Mouse (Mus musculus): ENCODE measurements around the gene Zc3h18. TPM values are rescaled to one million over a fixed set of nuclear protein-coding genes. Genes with fewer than 3 reads are reported as not detected.

The Zc3h18 gene
- 30.2 and 35.0 TPM in 2 replicates for polyA plus RNA-seq (2015; fragmentation: Nextera tagmentation; extraction: Ambion mirVana)

DNA sequence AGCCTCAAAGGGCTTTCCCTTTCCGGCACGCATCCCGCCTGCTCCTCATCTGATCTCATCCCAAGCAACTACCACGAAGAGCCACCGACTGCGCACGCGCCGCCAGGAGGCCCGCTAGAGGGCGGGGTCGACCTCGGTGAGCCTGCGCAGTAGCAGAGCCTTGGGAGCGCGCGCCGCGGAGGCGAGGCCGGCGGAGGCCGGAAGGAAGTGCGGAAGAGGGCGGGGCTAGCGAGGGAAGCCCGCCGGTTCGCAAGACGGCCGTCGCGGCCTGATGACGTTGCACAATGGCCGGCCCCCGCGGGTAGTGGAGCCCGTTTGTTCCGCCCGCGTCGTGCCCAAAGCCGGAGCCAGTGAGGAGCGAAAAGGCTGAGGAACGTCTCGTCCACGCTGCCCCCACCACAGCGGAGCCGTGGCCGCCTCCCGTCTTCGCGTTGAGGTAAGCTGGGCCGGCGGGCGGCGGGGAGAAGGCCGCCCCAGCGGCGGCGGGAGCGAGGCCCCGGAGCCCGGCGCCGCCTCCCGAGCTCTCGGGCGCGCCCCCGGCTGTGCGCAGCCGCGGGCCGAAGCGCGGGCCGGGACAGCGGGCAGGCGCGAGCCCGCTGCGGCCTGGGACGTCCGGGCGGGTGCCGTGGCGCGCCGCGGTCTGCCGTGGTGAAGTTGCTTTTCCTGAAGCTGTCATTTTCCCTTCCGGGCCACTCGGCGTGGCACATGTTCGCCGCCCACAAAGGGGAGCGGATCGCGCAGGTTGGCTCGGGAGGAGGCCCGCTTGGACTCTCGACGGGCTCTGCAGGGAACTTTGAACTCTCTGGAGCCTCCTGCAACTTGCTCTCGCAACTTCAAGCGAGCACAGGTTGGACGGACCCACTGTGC lies at the start of gene Zc3h18:
Zc3h18 (plus strand) TSS at position 245 of the 867 bp plus-strand sequence.
- peaks cover 58% of the 10 kb centered on the region for H3K4me1 ChIP-seq (replicated peaks)
- no peaks in the 10 kb centered on the region for H3K27me3 ChIP-seq
- H3K9ac ChIP-seq: peak within 1 kb of the TSS; percentile 91
- peak within 1 kb of the TSS; percentile 93 for H3K4me2 ChIP-seq
- H3K36me3 ChIP-seq: peaks cover 35% of the 10 kb centered on the region
- H3K9me3 ChIP-seq (replicated peaks): no peaks in the 10 kb centered on the region
- ATAC-seq (ENCODE audit: low read depth) (peak; percentile 94), DNase-seq (peak; percentile 99)
- peak within 1 kb of the TSS; percentile 84 for H3K27ac ChIP-seq
- WGBS (ENCODE audit: insufficient replicate concordance): under 1% methylated on average over 106 of the region's 107 CpGs
- H3K4me3 ChIP-seq (replicated peaks): peak within 1 kb of the TSS; percentile 81

DNA sequence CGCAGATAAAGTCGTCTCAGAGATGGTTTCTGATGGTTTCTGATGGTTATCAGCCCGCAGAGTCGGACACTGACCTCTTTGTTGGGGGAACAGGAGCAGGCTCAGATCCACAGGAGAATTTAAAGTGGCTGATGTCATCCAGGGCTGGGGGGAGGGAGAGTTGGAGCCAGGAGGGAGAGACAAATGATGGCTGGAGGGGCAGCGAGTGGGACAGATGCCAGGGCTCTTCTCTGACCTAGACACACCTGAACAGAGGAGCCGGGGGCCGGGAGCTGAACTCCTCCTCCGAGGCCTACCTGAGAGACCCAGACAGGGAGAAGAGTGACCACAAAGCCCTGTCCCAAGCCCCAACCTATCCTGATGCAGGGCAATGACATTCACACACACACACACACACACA lies 47.3 kb upstream of the Zc3h18 start:
- Histone ChIP-seq H3K27ac (peak overlapping the region; percentile 97), H3K4me1 (replicated peaks) (peaks cover 95% of the 10 kb centered on the region), H3K27me3 (no peaks in the 10 kb centered on the region), H3K36me3 (peaks cover 99% of the 10 kb centered on the region), H3K4me3 (replicated peaks) (peak overlapping the region; percentile 12; the same call in 1 of the 2 replicates), H3K4me2 (peak overlapping the region; percentile 52), H3K9me3 (replicated peaks) (no peaks in the 10 kb centered on the region), H3K9ac (peak overlapping the region; percentile 75)
- 62% methylated on average over 8 of the region's 8 CpGs for WGBS (ENCODE audit: insufficient replicate concordance)
- DNase-seq (no peak), ATAC-seq (ENCODE audit: low read depth) (no peak)

DNA sequence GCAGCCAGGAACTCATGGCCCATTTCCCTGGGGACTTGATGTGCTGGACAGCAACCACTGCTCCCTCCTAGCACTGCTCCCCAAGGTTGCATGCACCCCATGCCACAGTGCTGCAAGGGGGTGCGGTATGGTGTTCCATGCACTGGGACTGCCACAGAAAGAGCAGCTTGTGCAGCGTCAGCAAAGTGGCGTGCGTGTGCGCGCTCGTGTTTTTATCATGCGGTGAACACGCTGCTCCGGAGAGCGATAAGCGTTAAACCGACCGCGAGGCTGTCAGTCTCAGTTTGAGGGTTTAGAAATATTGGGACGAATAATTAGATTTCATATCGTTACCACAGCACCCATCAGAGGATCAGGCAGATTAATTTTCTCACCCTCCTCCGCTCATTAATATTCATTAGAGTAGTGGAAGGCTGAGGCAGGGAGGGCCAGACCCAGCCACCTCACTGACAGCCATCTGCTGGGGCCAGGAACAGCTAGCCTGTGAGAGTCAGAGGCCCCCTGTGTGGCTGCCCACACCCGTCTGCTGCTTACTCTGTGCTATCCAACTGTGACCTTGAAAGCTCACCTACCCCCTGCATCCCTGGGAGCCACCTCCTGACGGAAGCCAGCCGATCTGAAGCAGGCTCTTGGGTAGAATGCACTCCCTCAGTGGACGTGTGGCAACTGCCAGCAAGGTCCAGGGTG lies 46.7 kb upstream of the Zc3h18 start:
- peak overlapping the region; percentile 20 for H3K4me3 ChIP-seq (replicated peaks)
- DNase-seq: peak; percentile 57
- H3K9ac ChIP-seq: peak overlapping the region; percentile 75
- H3K27ac ChIP-seq: peak overlapping the region; percentile 97
- H3K9me3 ChIP-seq (replicated peaks): peaks cover 5% of the 10 kb centered on the region
- peaks cover 89% of the 10 kb centered on the region for H3K4me1 ChIP-seq (replicated peaks)
- peak overlapping the region; percentile 52 for H3K4me2 ChIP-seq
- 40% methylated on average over 22 of the region's 22 CpGs for WGBS (ENCODE audit: insufficient replicate concordance)
- H3K36me3 ChIP-seq: peaks cover 99% of the 10 kb centered on the region
- peak; percentile 52 for ATAC-seq (ENCODE audit: low read depth)
- H3K27me3 ChIP-seq: no peaks in the 10 kb centered on the region

DNA sequence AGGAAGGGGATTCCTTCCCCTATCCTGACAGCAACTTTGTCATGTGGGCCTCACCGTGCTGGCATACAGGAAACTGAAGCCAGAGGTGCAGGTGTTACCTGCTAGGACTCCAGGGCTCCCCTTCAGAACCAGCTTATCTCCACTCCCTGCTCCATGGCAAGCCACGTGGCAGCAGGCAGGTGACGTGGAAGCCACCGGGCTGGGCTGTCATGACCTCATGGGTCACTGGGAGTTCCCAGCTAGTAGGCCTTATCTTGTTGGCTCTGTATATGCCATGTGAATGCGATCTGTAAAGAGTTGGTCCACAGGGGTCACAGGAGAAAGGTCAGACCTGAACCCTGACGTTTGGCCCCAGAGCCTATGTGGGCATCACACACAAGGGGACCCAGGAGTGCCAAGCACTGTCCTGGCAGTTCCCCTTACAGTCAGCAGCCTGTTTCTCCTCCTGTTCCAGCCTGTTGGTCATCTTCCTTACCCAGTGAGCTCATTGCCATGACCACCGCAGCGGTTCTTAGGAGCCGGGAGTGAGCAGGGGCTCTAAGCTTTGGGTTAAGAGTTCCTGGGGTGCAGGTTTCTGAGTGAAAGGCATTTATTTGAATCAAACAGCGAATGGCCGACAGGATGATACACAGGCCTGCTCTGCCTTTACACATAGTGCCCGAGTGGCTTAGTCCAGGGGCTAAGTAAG lies 45.8 kb upstream of the Zc3h18 start:
- Histone ChIP-seq H3K4me1 (replicated peaks) (peaks cover 84% of the 10 kb centered on the region), H3K4me2 (peak overlapping the region; percentile 52), H3K27me3 (no peaks in the 10 kb centered on the region), H3K27ac (peak overlapping the region; percentile 97), H3K9ac (peak overlapping the region; percentile 75), H3K36me3 (peaks cover 99% of the 10 kb centered on the region), H3K9me3 (replicated peaks) (peaks cover 14% of the 10 kb centered on the region), H3K4me3 (replicated peaks) (peak overlapping the region; percentile 20; the same call in 1 of the 2 replicates)
- DNase-seq: peak; percentile 73
- 56% methylated on average over 12 of the region's 12 CpGs for WGBS (ENCODE audit: insufficient replicate concordance)
- ATAC-seq (ENCODE audit: low read depth): peak; percentile 64

DNA sequence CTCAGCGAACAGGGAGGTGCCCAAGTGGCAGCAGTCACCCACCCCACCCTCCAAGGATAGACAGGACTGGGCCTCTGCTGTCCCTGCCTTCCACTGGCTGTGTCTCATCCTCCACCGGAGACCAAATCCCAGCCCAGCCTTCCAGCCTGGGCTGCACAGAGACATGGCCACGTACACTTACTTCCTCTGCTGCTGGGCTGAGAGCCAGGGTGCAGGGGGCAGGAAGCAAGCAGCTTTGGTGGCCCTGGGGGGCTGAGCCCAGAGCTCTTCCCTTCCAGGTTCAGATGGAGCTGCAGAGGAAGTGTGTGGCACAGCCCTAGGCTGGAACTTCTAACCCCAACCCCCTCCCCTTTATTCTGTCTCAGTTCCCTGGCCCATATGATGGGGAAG lies 45.3 kb upstream of the Zc3h18 start:
- 61% methylated on average over 3 of the region's 3 CpGs for WGBS (ENCODE audit: insufficient replicate concordance)
- Histone ChIP-seq H3K4me2 (no peak overlapping the region; the same call in 1 of the 2 replicates), H3K27me3 (no peaks in the 10 kb centered on the region), H3K9me3 (replicated peaks) (peaks cover 19% of the 10 kb centered on the region), H3K36me3 (peaks cover 99% of the 10 kb centered on the region), H3K4me1 (replicated peaks) (peaks cover 82% of the 10 kb centered on the region), H3K27ac (peak overlapping the region; percentile 97), H3K4me3 (replicated peaks) (no peak overlapping the region), H3K9ac (peak overlapping the region; percentile 75)
- DNase-seq (no peak), ATAC-seq (ENCODE audit: low read depth) (no peak)

DNA sequence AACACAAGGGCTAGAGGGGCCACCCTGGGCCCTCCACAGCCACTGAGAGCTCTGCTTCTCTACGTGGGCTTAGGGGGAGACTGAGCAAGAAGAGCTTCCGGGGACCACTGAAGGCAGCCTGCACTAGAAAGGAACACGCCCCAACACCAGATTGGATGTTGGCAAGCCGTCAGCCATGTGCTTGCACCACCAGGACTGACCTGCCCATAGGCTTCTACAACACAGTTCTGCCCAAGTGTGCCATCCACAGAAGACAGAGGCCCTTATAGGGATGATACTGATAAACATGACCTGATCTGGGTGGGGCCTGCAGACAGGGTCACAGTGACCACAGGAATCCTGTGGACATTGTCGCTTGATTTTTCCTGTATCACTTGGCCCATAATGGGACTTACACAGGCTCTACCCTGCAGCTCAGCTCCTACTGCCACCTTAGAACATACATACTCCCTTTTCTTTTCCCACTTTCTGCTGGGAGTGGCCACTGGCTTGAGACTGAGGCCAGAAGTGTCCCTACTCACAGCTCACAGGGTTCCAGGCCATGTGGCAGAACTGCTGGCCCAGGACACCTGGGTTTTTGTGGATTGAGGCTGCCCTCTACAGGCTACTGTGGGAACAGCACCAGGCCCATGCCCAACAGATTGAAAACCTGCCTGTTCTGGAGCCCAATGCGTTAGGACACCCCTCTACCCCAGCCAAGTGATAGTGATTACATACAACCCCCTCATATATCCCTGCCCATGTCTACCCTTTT lies 43.5 kb upstream of the Zc3h18 start:
- Histone ChIP-seq H3K27me3 (no peaks in the 10 kb centered on the region), H3K9me3 (replicated peaks) (peaks cover 30% of the 10 kb centered on the region), H3K4me1 (replicated peaks) (peaks cover 76% of the 10 kb centered on the region), H3K9ac (no peak overlapping the region; the same call in 1 of the 2 replicates), H3K4me2 (no peak overlapping the region), H3K36me3 (peaks cover 99% of the 10 kb centered on the region), H3K4me3 (replicated peaks) (no peak overlapping the region), H3K27ac (peak overlapping the region; percentile 68)
- peak; percentile 70 for DNase-seq
- WGBS (ENCODE audit: insufficient replicate concordance): 79% methylated on average over 6 of the region's 6 CpGs
- ATAC-seq (ENCODE audit: low read depth): 0 out of 2 replicates have a peak, but pooled peaks have one; percentile 3

DNA sequence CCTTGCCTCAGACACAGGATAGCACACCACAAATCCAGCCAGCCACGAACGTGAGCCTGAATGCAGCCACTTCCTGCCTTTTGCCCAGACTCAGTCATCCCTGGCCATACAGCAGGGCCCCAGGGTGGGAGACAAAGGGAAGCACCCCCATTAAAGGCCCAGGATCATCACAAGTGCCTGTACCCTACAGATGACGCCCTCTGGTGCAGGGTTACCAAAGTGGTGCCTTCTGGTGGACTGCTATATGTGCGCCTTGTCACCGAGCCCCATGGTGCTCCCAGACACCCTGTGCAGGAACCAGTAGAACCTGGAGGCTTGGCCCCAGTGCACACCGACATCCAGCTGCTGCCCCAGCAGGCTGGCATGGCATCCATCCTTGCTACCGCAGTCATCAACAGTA lies 42.9 kb upstream of the Zc3h18 start:
- Histone ChIP-seq H3K27me3 (no peaks in the 10 kb centered on the region), H3K27ac (no peak overlapping the region), H3K36me3 (peaks cover 99% of the 10 kb centered on the region), H3K4me3 (replicated peaks) (no peak overlapping the region), H3K9me3 (replicated peaks) (peaks cover 30% of the 10 kb centered on the region), H3K4me1 (replicated peaks) (peaks cover 75% of the 10 kb centered on the region), H3K4me2 (no peak overlapping the region), H3K9ac (no peak overlapping the region)
- DNase-seq: no peak
- no peak for ATAC-seq (ENCODE audit: low read depth)
- 91% methylated on average over 7 of the region's 7 CpGs for WGBS (ENCODE audit: insufficient replicate concordance)

DNA sequence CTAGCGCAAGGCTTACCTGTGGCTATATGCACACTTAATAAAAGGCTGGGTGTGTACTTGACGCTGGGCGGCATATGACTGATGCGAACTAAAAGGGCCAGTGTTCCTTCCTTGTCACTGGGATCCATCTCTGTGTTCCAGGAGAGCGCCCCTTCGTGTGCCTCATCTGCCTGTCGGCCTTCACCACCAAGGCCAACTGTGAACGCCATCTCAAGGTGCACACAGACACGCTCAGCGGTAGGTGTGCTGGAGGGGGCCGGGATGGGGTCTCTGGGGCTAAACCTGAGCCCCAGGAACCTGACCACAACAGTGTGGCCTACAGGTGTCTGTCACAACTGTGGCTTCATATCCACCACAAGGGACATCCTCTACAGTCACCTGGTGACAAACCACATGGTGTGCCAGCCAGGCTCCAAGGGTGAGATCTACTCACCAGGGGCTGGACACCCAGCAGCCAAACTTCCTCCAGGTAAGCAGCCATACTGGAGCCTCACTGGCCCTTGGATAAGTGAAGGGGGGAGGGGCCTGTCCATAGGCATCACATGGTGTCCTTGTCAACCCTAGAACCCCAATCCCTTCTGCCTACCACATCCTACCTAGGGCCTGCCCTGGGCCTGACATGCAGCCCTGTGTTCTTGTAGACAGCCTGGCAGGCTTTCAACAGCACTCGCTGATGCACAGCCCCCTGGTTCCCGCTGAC lies 41.5 kb upstream of the Zc3h18 start:
- Histone ChIP-seq H3K4me1 (replicated peaks) (peaks cover 75% of the 10 kb centered on the region), H3K27ac (peak overlapping the region; percentile 34; the same call in 1 of the 2 replicates), H3K9me3 (replicated peaks) (peaks cover 30% of the 10 kb centered on the region), H3K4me3 (replicated peaks) (no peak overlapping the region), H3K4me2 (no peak overlapping the region), H3K9ac (no peak overlapping the region), H3K27me3 (no peaks in the 10 kb centered on the region), H3K36me3 (peaks cover 99% of the 10 kb centered on the region)
- ATAC-seq (ENCODE audit: low read depth) (no peak), DNase-seq (no peak)
- 95% methylated on average over 13 of the region's 13 CpGs for WGBS (ENCODE audit: insufficient replicate concordance)

DNA sequence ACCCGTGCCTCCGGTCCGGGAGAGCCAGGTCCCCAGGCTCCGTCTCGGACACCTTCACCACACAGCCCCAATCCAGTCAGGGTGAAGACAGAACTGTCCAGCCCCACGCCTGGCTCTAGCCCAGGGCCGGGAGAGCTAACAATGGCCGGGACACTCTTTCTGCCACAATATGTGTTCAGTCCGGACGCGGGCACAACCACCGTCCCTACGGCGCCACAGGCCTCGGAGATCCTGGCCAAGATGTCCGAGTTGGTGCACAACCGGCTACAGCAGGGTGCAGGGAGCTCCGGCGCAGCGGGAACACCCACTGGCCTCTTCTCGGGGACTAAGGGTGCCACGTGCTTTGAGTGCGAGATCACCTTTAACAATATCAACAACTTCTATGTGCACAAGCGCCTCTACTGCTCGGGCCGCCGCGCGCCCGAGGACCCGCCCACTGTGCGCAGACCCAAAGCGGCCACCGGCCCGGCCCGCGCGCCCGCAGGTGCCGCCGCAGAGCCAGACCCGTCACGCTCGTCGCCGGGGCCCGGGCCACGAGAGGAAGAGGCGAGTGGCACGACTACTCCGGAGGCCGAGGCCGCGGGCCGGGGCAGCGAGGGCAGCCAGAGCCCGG lies 40.7 kb upstream of the Zc3h18 start:
- H3K4me3 ChIP-seq (replicated peaks): peak overlapping the region; percentile 14; the same call in 1 of the 2 replicates
- peaks cover 75% of the 10 kb centered on the region for H3K4me1 ChIP-seq (replicated peaks)
- no peak overlapping the region for H3K9ac ChIP-seq
- peaks cover 99% of the 10 kb centered on the region for H3K36me3 ChIP-seq
- H3K9me3 ChIP-seq (replicated peaks): peaks cover 30% of the 10 kb centered on the region
- ATAC-seq (ENCODE audit: low read depth) (no peak), DNase-seq (no peak)
- WGBS (ENCODE audit: insufficient replicate concordance): 85% methylated on average over 57 of the region's 57 CpGs
- H3K27ac ChIP-seq: peak overlapping the region; percentile 34; the same call in 1 of the 2 replicates
- peak overlapping the region; percentile 33 for H3K4me2 ChIP-seq
- no peaks in the 10 kb centered on the region for H3K27me3 ChIP-seq
